Mouse (Mus musculus): Measurements from ENCODE around the gene Gpr33. TPM values are rescaled to one million over a fixed set of nuclear protein-coding genes. Genes with fewer than 3 reads are reported as not detected.

Gpr33 gene
- not detected in 2 replicates for polyA plus RNA-seq (2014; fragmentation: Nextera tagmentation; extraction: Ambion mirVana)

DNA sequence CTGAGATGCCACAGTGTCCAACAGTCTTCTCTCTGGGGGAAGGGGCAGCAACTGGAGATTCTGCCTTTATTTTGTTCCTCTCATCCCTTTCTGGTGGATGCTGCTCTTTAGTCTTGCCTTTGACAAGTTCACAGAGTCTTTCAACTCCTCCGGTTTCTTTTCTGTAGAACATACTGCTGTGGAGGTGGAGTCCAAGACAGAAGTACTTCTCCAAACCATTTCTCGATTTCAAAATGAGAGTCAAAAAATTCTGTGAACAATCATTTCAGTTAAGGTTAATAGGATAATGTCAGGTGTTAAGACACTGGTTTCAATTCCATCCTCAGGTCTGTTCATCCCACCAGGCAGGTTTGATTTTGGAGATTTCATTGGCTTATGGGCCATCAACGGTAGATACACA, at the start of gene Gpr33:
TSS of gene Gpr33 (minus strand) at position 101 of the 400 bp plus-strand sequence.
- ATAC-seq (replicated peaks; ENCODE audit: insufficient number of reproducible peaks, low FRiP score, low TSS enrichment, low read depth) = no peak
- Histone ChIP-seq H3K9ac (replicated peaks; ENCODE audit: low read length) (no peak within 1 kb of the TSS), H3K36me3 (replicated peaks; ENCODE audit: control insufficient read depth, insufficient read depth, low read depth, low read length) (no peaks in the 10 kb centered on the region), H3K4me3 (ENCODE audit: low read depth, low read length) (no peak within 1 kb of the TSS), H3K4me2 (ENCODE audit: low read depth, low read length) (no peak within 1 kb of the TSS), H3K4me1 (ENCODE audit: control insufficient read depth, insufficient read depth, low read length) (no peaks in the 10 kb centered on the region), H3K9me3 (replicated peaks; ENCODE audit: control insufficient read depth, low read length) (no peaks in the 10 kb centered on the region), H3K27me3 (ENCODE audit: control insufficient read depth, insufficient read depth, low read length) (no peaks in the 10 kb centered on the region), H3K27ac (replicated peaks; ENCODE audit: low read depth, low read length) (no peak within 1 kb of the TSS)
- WGBS = 93% methylated on average over 3 of the region's 3 CpGs
- no peak for DNase-seq (ENCODE audit: low spot score)

- no peaks in the 10 kb centered on the region for H3K9me3 ChIP-seq (replicated peaks; ENCODE audit: control insufficient read depth, low read length)
- no peaks in the 10 kb centered on the region for H3K4me1 ChIP-seq (ENCODE audit: control insufficient read depth, insufficient read depth, low read length)
- ATAC-seq (replicated peaks; ENCODE audit: insufficient number of reproducible peaks, low FRiP score, low TSS enrichment, low read depth) (no peak), DNase-seq (ENCODE audit: low spot score) (no peak)
- no peaks in the 10 kb centered on the region for H3K27me3 ChIP-seq (ENCODE audit: control insufficient read depth, insufficient read depth, low read length)
- no peak overlapping the region for H3K4me3 ChIP-seq (ENCODE audit: low read depth, low read length)
- WGBS = 73% methylated on average over 2 of the region's 2 CpGs
- H3K9ac ChIP-seq (replicated peaks; ENCODE audit: low read length) = no peak overlapping the region
- H3K36me3 ChIP-seq (replicated peaks; ENCODE audit: control insufficient read depth, insufficient read depth, low read depth, low read length) = no peaks in the 10 kb centered on the region
- H3K4me2 ChIP-seq (ENCODE audit: low read depth, low read length) = no peak overlapping the region
- H3K27ac ChIP-seq (replicated peaks; ENCODE audit: low read depth, low read length) = no peak overlapping the region
These were observed 21.5 kb upstream of the Gpr33 start for GRCm38 (mm10) chr12:52049324-52049723.

DNA sequence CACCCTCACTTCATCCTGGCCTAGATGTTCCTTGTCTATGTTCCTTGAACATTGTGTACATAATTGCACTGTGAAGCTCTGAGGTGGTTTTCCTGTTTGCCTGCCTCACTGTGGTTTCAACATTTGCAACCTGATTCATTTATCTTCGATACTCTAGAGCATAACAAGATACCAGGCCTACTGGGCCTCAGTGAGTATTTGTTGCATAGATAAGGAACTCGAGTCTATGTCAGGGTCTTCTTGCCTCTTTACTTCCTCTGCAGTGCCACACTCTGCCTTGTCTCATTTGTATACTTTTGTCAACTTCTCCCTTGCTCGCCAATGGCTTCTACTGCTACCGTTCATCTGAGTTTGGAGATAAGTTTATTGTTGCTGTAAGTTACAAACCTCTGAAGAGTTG, 18.5 kb upstream of the Gpr33 start:
- H3K4me2 ChIP-seq (ENCODE audit: low read depth, low read length) = no peak overlapping the region
- ATAC-seq (replicated peaks; ENCODE audit: insufficient number of reproducible peaks, low FRiP score, low TSS enrichment, low read depth) (no peak), DNase-seq (ENCODE audit: low spot score) (no peak)
- H3K9me3 ChIP-seq (replicated peaks; ENCODE audit: control insufficient read depth, low read length) = no peaks in the 10 kb centered on the region
- no peaks in the 10 kb centered on the region for H3K27me3 ChIP-seq (ENCODE audit: control insufficient read depth, insufficient read depth, low read length)
- H3K36me3 ChIP-seq (replicated peaks; ENCODE audit: control insufficient read depth, insufficient read depth, low read depth, low read length) = no peaks in the 10 kb centered on the region
- WGBS = 80% methylated on average over 4 of the region's 4 CpGs
- H3K4me3 ChIP-seq (ENCODE audit: low read depth, low read length) = no peak overlapping the region
- no peak overlapping the region for H3K9ac ChIP-seq (replicated peaks; ENCODE audit: low read length)
- no peak overlapping the region for H3K27ac ChIP-seq (replicated peaks; ENCODE audit: low read depth, low read length)
- H3K4me1 ChIP-seq (ENCODE audit: control insufficient read depth, insufficient read depth, low read length) = no peaks in the 10 kb centered on the region

DNA sequence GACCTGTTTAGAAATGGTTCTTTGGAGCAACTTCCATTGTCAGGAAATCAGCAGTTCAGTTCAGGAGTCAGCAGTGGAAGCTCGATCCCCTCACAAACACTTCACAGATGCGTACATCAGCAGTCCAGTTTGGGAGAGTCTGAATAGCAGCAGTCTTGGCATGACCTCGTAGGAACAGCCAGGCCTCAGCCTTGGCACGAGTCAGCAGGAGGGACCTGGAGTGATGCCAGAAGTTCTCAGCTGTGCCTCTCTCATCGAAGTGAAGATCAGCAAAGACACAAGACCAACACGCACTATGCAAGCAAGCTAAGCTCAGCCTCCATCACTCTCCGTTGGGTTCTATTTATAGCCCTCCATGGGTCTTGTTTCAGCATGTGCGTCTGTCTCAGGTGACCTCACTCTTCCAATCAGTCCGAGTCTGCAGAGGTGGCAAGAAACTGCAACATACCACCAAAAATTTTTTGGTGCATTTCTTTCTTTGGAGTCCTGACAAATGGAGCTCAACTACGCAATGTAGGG, 15.0 kb upstream of the Gpr33 start:
- H3K27ac ChIP-seq (replicated peaks; ENCODE audit: low read depth, low read length) = no peak overlapping the region
- H3K27me3 ChIP-seq (ENCODE audit: control insufficient read depth, insufficient read depth, low read length) = no peaks in the 10 kb centered on the region
- 81% methylated on average over 10 of the region's 10 CpGs for WGBS
- no peak overlapping the region for H3K4me2 ChIP-seq (ENCODE audit: low read depth, low read length)
- DNase-seq (ENCODE audit: low spot score) (no peak), ATAC-seq (replicated peaks; ENCODE audit: insufficient number of reproducible peaks, low FRiP score, low TSS enrichment, low read depth) (no peak)
- no peaks in the 10 kb centered on the region for H3K9me3 ChIP-seq (replicated peaks; ENCODE audit: control insufficient read depth, low read length)
- no peaks in the 10 kb centered on the region for H3K36me3 ChIP-seq (replicated peaks; ENCODE audit: control insufficient read depth, insufficient read depth, low read depth, low read length)
- no peaks in the 10 kb centered on the region for H3K4me1 ChIP-seq (ENCODE audit: control insufficient read depth, insufficient read depth, low read length)
- H3K4me3 ChIP-seq (ENCODE audit: low read depth, low read length) = no peak overlapping the region
- no peak overlapping the region for H3K9ac ChIP-seq (replicated peaks; ENCODE audit: low read length)

DNA sequence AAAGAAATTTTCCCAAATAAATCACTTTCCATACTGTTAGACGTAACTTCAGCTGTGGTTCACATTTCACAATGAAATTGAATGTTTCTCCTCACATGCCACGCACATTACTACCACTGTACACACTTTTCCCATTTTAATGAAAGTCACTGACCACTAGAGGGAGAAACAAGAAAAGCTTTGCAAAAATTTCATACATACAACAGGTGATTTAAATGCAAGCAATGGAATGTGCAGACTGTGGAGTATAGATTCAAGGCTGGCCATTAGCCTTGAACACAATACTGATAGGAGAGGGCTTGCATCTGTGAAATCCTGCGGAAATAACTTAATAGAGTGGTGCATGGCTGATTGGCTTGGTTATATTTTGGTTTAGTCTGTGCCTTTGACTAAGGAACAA, 10.5 kb upstream of the Gpr33 start:
- no peaks in the 10 kb centered on the region for H3K27me3 ChIP-seq (ENCODE audit: control insufficient read depth, insufficient read depth, low read length)
- DNase-seq (ENCODE audit: low spot score) = peak; percentile 66
- no peaks in the 10 kb centered on the region for H3K4me1 ChIP-seq (ENCODE audit: control insufficient read depth, insufficient read depth, low read length)
- WGBS = 65% methylated on average over 3 of the region's 3 CpGs
- no peaks in the 10 kb centered on the region for H3K36me3 ChIP-seq (replicated peaks; ENCODE audit: control insufficient read depth, insufficient read depth, low read depth, low read length)
- no peaks in the 10 kb centered on the region for H3K9me3 ChIP-seq (replicated peaks; ENCODE audit: control insufficient read depth, low read length)
- H3K4me3 ChIP-seq (ENCODE audit: low read depth, low read length) = no peak overlapping the region
- no peak overlapping the region for H3K9ac ChIP-seq (replicated peaks; ENCODE audit: low read length)
- ATAC-seq (replicated peaks; ENCODE audit: insufficient number of reproducible peaks, low FRiP score, low TSS enrichment, low read depth) = no peak
- H3K27ac ChIP-seq (replicated peaks; ENCODE audit: low read depth, low read length) = no peak overlapping the region
- H3K4me2 ChIP-seq (ENCODE audit: low read depth, low read length) = no peak overlapping the region

DNA sequence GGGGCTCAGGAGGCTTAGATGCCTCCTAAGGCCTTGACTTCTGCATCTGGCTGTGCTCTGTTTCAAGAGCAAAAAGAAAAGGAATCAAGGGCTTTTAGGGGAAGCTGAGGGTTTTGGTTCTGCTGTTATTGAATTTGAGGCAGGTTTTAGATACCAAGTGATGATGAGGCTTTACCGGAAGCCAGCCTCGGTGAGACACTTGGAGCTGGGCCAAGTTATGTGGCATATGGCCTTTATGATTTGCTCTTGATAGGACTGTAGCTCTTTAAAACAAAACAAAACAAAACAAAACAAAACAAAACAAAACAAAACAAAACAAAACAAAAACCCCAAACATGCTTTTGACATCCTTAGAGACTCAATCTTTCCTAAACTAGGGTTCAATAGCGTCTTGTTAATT, 7.1 kb upstream of the Gpr33 start:
- Histone ChIP-seq H3K9ac (replicated peaks; ENCODE audit: low read length) (no peak overlapping the region), H3K27ac (replicated peaks; ENCODE audit: low read depth, low read length) (no peak overlapping the region), H3K4me3 (ENCODE audit: low read depth, low read length) (no peak overlapping the region), H3K36me3 (replicated peaks; ENCODE audit: control insufficient read depth, insufficient read depth, low read depth, low read length) (no peaks in the 10 kb centered on the region), H3K4me2 (ENCODE audit: low read depth, low read length) (no peak overlapping the region), H3K9me3 (replicated peaks; ENCODE audit: control insufficient read depth, low read length) (no peaks in the 10 kb centered on the region), H3K4me1 (ENCODE audit: control insufficient read depth, insufficient read depth, low read length) (no peaks in the 10 kb centered on the region), H3K27me3 (ENCODE audit: control insufficient read depth, insufficient read depth, low read length) (no peaks in the 10 kb centered on the region)
- 95% methylated on average over 3 of the region's 3 CpGs for WGBS
- DNase-seq (ENCODE audit: low spot score) (no peak), ATAC-seq (replicated peaks; ENCODE audit: insufficient number of reproducible peaks, low FRiP score, low TSS enrichment, low read depth) (no peak)

DNA sequence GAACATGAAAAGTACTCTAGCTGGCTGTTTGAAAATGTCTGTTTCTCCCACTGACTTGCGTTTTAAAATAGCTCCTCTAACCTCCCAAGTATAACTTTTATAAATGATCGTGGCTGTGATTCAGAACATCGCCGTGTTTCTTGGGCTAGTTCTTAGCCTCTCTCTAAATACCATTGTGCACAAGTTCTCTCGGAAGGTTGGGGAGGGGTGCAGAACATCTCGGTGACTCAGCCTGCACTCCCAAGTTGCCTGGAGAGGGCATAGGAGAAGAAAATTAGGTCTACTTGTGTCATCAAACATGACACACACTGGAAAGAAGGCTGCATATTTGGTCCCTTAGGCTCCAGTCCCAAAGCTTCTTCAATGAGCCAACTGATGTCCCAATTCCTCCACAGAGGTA, 4.4 kb upstream of the Gpr33 start:
- no peak overlapping the region for H3K9ac ChIP-seq (replicated peaks; ENCODE audit: low read length)
- WGBS = 90% methylated on average over 6 of the region's 6 CpGs
- H3K36me3 ChIP-seq (replicated peaks; ENCODE audit: control insufficient read depth, insufficient read depth, low read depth, low read length) = no peaks in the 10 kb centered on the region
- no peaks in the 10 kb centered on the region for H3K9me3 ChIP-seq (replicated peaks; ENCODE audit: control insufficient read depth, low read length)
- DNase-seq (ENCODE audit: low spot score) = no peak
- H3K4me1 ChIP-seq (ENCODE audit: control insufficient read depth, insufficient read depth, low read length) = no peaks in the 10 kb centered on the region
- H3K27me3 ChIP-seq (ENCODE audit: control insufficient read depth, insufficient read depth, low read length) = no peaks in the 10 kb centered on the region
- no peak for ATAC-seq (replicated peaks; ENCODE audit: insufficient number of reproducible peaks, low FRiP score, low TSS enrichment, low read depth)
- no peak overlapping the region for H3K4me3 ChIP-seq (ENCODE audit: low read depth, low read length)
- no peak overlapping the region for H3K27ac ChIP-seq (replicated peaks; ENCODE audit: low read depth, low read length)
- no peak overlapping the region for H3K4me2 ChIP-seq (ENCODE audit: low read depth, low read length)

GRCm38 (mm10) chr12:52014494-52015029, 13.3 kb downstream of the Gpr33 start:
- 94% methylated on average over 7 of the region's 7 CpGs for WGBS
- DNase-seq (ENCODE audit: low spot score) (no peak), ATAC-seq (replicated peaks; ENCODE audit: insufficient number of reproducible peaks, low FRiP score, low TSS enrichment, low read depth) (no peak)
- H3K27ac ChIP-seq (replicated peaks; ENCODE audit: low read depth, low read length) = no peak overlapping the region
- H3K36me3 ChIP-seq (replicated peaks; ENCODE audit: control insufficient read depth, insufficient read depth, low read depth, low read length) = no peaks in the 10 kb centered on the region
- no peak overlapping the region for H3K4me2 ChIP-seq (ENCODE audit: low read depth, low read length)
- no peaks in the 10 kb centered on the region for H3K9me3 ChIP-seq (replicated peaks; ENCODE audit: control insufficient read depth, low read length)
- H3K4me1 ChIP-seq (ENCODE audit: control insufficient read depth, insufficient read depth, low read length) = no peaks in the 10 kb centered on the region
- no peak overlapping the region for H3K4me3 ChIP-seq (ENCODE audit: low read depth, low read length)
- H3K9ac ChIP-seq (replicated peaks; ENCODE audit: low read length) = no peak overlapping the region
- no peaks in the 10 kb centered on the region for H3K27me3 ChIP-seq (ENCODE audit: control insufficient read depth, insufficient read depth, low read length)
